Mouse (Mus musculus): Measurements from ENCODE around the gene Vamp2. TPM values are rescaled to one million over a fixed set of nuclear protein-coding genes. Genes with fewer than 3 reads are reported as not detected.

Gene Vamp2
- total RNA-seq, 2 experiments from 2014 or later: 7.2 to 59.2 TPM

- ATAC-seq (replicated peaks; ENCODE audit: poor library complexity, severe bottlenecking): peak; percentile 35
Observed at GRCm38 (mm10) chr11:69096987-69097900, 9.0 kb downstream of the Vamp2 start.

GRCm38 (mm10) chr11:69098039-69098761 is 9.9 kb downstream of the Vamp2 start:
- no peak for ATAC-seq (replicated peaks; ENCODE audit: poor library complexity, severe bottlenecking)

GRCm38 (mm10) chr11:69098762-69099091 is 10.4 kb downstream of the Vamp2 start:
- peak; percentile 42 for ATAC-seq (replicated peaks; ENCODE audit: poor library complexity, severe bottlenecking)

- ATAC-seq (replicated peaks; ENCODE audit: poor library complexity, severe bottlenecking): no peak
Observed at GRCm38 (mm10) chr11:69099177-69099914, 11.1 kb downstream of the Vamp2 start.

- peak; percentile 43 for ATAC-seq (replicated peaks; ENCODE audit: poor library complexity, severe bottlenecking)
Observed at GRCm38 (mm10) chr11:69099915-69100345, 11.6 kb downstream of the Vamp2 start.

GRCm38 (mm10) chr11:69100639-69101360 is 12.5 kb downstream of the Vamp2 start:
- no peak for ATAC-seq (replicated peaks; ENCODE audit: poor library complexity, severe bottlenecking)

GRCm38 (mm10) chr11:69101604-69102402 is 13.5 kb downstream of the Vamp2 start:
- no peak for ATAC-seq (replicated peaks; ENCODE audit: poor library complexity, severe bottlenecking)

GRCm38 (mm10) chr11:69102403-69102725 is 14.1 kb downstream of the Vamp2 start:
- no peak for ATAC-seq (replicated peaks; ENCODE audit: poor library complexity, severe bottlenecking)

- no peak for ATAC-seq (replicated peaks; ENCODE audit: poor library complexity, severe bottlenecking)
Observed at GRCm38 (mm10) chr11:69103121-69103520, 14.8 kb downstream of the Vamp2 start.

- ATAC-seq (replicated peaks; ENCODE audit: poor library complexity, severe bottlenecking): no peak
Observed at GRCm38 (mm10) chr11:69103531-69104435, 15.5 kb downstream of the Vamp2 start.

GRCm38 (mm10) chr11:69104487-69104886 is 16.2 kb downstream of the Vamp2 start:
- no peak for ATAC-seq (replicated peaks; ENCODE audit: poor library complexity, severe bottlenecking)

GRCm38 (mm10) chr11:69105227-69105626 is 16.9 kb downstream of the Vamp2 start:
- ATAC-seq (replicated peaks; ENCODE audit: poor library complexity, severe bottlenecking): no peak

- no peak for ATAC-seq (replicated peaks; ENCODE audit: poor library complexity, severe bottlenecking)
Observed at GRCm38 (mm10) chr11:69105796-69106195, 17.5 kb downstream of the Vamp2 start.

- ATAC-seq (replicated peaks; ENCODE audit: poor library complexity, severe bottlenecking): no peak
Observed at GRCm38 (mm10) chr11:69106299-69106698, 18.0 kb downstream of the Vamp2 start.

- no peak for ATAC-seq (replicated peaks; ENCODE audit: poor library complexity, severe bottlenecking)
Observed at GRCm38 (mm10) chr11:69106842-69107241, 18.6 kb downstream of the Vamp2 start.

GRCm38 (mm10) chr11:69107676-69108075 is 19.4 kb downstream of the Vamp2 start:
- ATAC-seq (replicated peaks; ENCODE audit: poor library complexity, severe bottlenecking): no peak

- ATAC-seq (replicated peaks; ENCODE audit: poor library complexity, severe bottlenecking): no peak
Observed at GRCm38 (mm10) chr11:69108223-69108622, 19.9 kb downstream of the Vamp2 start.
